Mouse (Mus musculus) embryonic facial prominence, embryonic 13.5 days (tissue): ENCODE measurements around the gene Wdr54. TPM values are rescaled to one million over a fixed set of nuclear protein-coding genes. Genes with fewer than 3 reads are reported as not detected.
"Not testable (repeated sequence)": the region's sequence is repeated elsewhere in the genome, so short reads cannot be mapped to it uniquely, and the experiment has no call there.

ENCODE experiments used
- ATAC-seq: fragments of 200-750 bp; cut with Nextera tagmentation; 2 replicates; pipeline ENCODE4 v1.8.0; 2017; ENCODE audit warnings: low read depth; ENCODE audit not compliant: insufficient number of reproducible peaks, insufficient read depth, low FRiP score, low TSS enrichment
- H3K27ac ChIP-seq: fragments of 300-500 bp; sonication (generic); 2 replicates; pipeline ENCODE4 v1.5.1; 2015; ENCODE audit warnings: moderate library complexity, mild to moderate bottlenecking, inconsistent platforms
- H3K27me3 ChIP-seq: fragments of 300-500 bp; sonication (generic); 2 replicates; pipeline ENCODE4 v1.6.1; 2015; ENCODE audit warnings: mild to moderate bottlenecking, inconsistent platforms
- H3K36me3 ChIP-seq: fragments of 300-500 bp; sonication (generic); 2 replicates; pipeline ENCODE4 v1.6.1; 2015; ENCODE audit warnings: mild to moderate bottlenecking, inconsistent platforms
- H3K4me1 ChIP-seq: fragments of 300-500 bp; sonication (generic); 2 replicates; pipeline ENCODE4 v1.6.1; 2015; ENCODE audit warnings: inconsistent platforms
- H3K4me2 ChIP-seq: fragments of 300-500 bp; sonication (generic); 2 replicates; pipeline ENCODE4 v1.6.1; 2015; ENCODE audit warnings: moderate library complexity, mild to moderate bottlenecking, inconsistent platforms
- H3K4me3 ChIP-seq: fragments of 300-500 bp; sonication (generic); 2 replicates; pipeline ENCODE4 v1.5.1; 2015; ENCODE audit warnings: mild to moderate bottlenecking, inconsistent platforms
- H3K9ac ChIP-seq: fragments of 300-500 bp; sonication (generic); 2 replicates; pipeline ENCODE4 v1.6.1; 2015; ENCODE audit warnings: mild to moderate bottlenecking, inconsistent platforms
- H3K9me3 ChIP-seq: fragments of 300-500 bp; sonication (generic); 2 replicates; pipeline ENCODE4 v1.6.1; 2016; ENCODE audit warnings: inconsistent platforms
- WGBS: fragments of 180-500 bp; shearing (Covaris S2); methylation state at CpG from one replicate; pipeline ENCODE4 v1.1.7; 2015; ENCODE audit warnings: mixed read lengths; 5-methylcytosine and 5-hydroxymethylcytosine counted together
- polyA plus RNA-seq: library from polyadenylated mRNA; unstranded; fragments of >200 nt; fragmentation: Nextera tagmentation; extraction: Ambion mirVana; gene quantifications from 2 replicates; pipeline ENCODE4 v1.2.1, GENCODE M21; 2015

Gene Wdr54
- polyA plus RNA-seq, 1 experiment from 2014 or later = 7.1 TPM

- WGBS = 74% methylated on average over 8 of the region's 8 CpGs
- Histone ChIP-seq H3K9me3 (no peaks in the 10 kb centered on the region), H3K4me2 (no peak overlapping the region), H3K9ac (no peak overlapping the region), H3K27ac (no peak overlapping the region), H3K4me3 (no peak overlapping the region), H3K36me3 (peaks cover 14% of the 10 kb centered on the region; the same call in 1 of the 2 replicates), H3K27me3 (no peaks in the 10 kb centered on the region), H3K4me1 (peaks cover 16% of the 10 kb centered on the region)
- ATAC-seq = no peak
These were observed 19.8 kb upstream of the Wdr54 start for GRCm38 (mm10) chr6:83175996-83176395.

- WGBS = 65% methylated on average over 9 of the region's 9 CpGs
These were observed 16.2 kb upstream of the Wdr54 start for GRCm38 (mm10) chr6:83172240-83172920.

GRCm38 (mm10) chr6:83171063-83171462, 14.9 kb upstream of the Wdr54 start:
- no peak overlapping the region for H3K4me3 ChIP-seq
- H3K27me3 ChIP-seq = no peaks in the 10 kb centered on the region
- 0 out of 2 replicates have a peak overlapping the region, but pooled peaks have one; percentile 0 for H3K9ac ChIP-seq
- H3K36me3 ChIP-seq = 0 out of 2 replicates have a peak, but pooled peaks cover 5% of the 10 kb centered on the region
- no peak overlapping the region for H3K4me2 ChIP-seq
- no peaks in the 10 kb centered on the region for H3K9me3 ChIP-seq
- no peak for ATAC-seq
- no peak overlapping the region for H3K27ac ChIP-seq
- WGBS = 69% methylated on average over 5 of the region's 5 CpGs
- H3K4me1 ChIP-seq = peaks cover 13% of the 10 kb centered on the region

More at GRCm38 (mm10) chr6:83172240-83172920, 16.2 kb upstream of the Wdr54 start:
- H3K27ac ChIP-seq = no peak overlapping the region
- no peak overlapping the region for H3K4me3 ChIP-seq
- peaks cover 14% of the 10 kb centered on the region; the same call in 1 of the 2 replicates for H3K36me3 ChIP-seq
- H3K27me3 ChIP-seq = no peaks in the 10 kb centered on the region
- H3K4me1 ChIP-seq = peaks cover 3% of the 10 kb centered on the region
- H3K9ac ChIP-seq = 0 out of 2 replicates have a peak overlapping the region, but pooled peaks have one; percentile 2
- H3K9me3 ChIP-seq = no peaks in the 10 kb centered on the region
- no peak for ATAC-seq
- H3K4me2 ChIP-seq = no peak overlapping the region

- H3K9ac ChIP-seq = no peak overlapping the region
- WGBS = 87% methylated on average over 5 of the region's 5 CpGs
- no peak for ATAC-seq
- H3K4me3 ChIP-seq = no peak overlapping the region
- no peaks in the 10 kb centered on the region for H3K9me3 ChIP-seq
- no peaks in the 10 kb centered on the region for H3K36me3 ChIP-seq
- H3K27ac ChIP-seq = no peak overlapping the region
- H3K4me2 ChIP-seq = no peak overlapping the region
- peaks cover 16% of the 10 kb centered on the region for H3K4me1 ChIP-seq
- H3K27me3 ChIP-seq = no peaks in the 10 kb centered on the region
These were observed 13.7 kb upstream of the Wdr54 start for GRCm38 (mm10) chr6:83169872-83170271.

- Histone ChIP-seq H3K4me3 (peak overlapping the region; percentile 84), H3K4me1 (peaks cover 31% of the 10 kb centered on the region), H3K9me3 (no peaks in the 10 kb centered on the region), H3K27me3 (peaks cover 18% of the 10 kb centered on the region), H3K27ac (peak overlapping the region; percentile 82), H3K9ac (peak overlapping the region; percentile 91), H3K4me2 (peak overlapping the region; percentile 78), H3K36me3 (no peaks in the 10 kb centered on the region)
- WGBS = under 1% methylated on average over 12 of the region's 12 CpGs
- ATAC-seq = no peak
These were observed 10.0 kb upstream of the Wdr54 start for GRCm38 (mm10) chr6:83166243-83166630.

GRCm38 (mm10) chr6:83165607-83166242, 9.5 kb upstream of the Wdr54 start, which contains the start of gene Dctn1:
Gene Dctn1 (plus strand): TSS chr6:83165920.
- WGBS = under 1% methylated on average over 58 of the region's 58 CpGs
- Histone ChIP-seq H3K9me3 (no peaks in the 10 kb centered on the region), H3K4me1 (peaks cover 34% of the 10 kb centered on the region), H3K4me2 (peak within 1 kb of the TSS; percentile 78), H3K4me3 (peak within 1 kb of the TSS; percentile 84), H3K27ac (peak within 1 kb of the TSS; percentile 82), H3K9ac (peak within 1 kb of the TSS; percentile 91), H3K36me3 (no peaks in the 10 kb centered on the region), H3K27me3 (peaks cover 23% of the 10 kb centered on the region)
- peak; percentile 85 for ATAC-seq

- peak overlapping the region; percentile 84 for H3K4me3 ChIP-seq
- peak overlapping the region; percentile 91 for H3K9ac ChIP-seq
- H3K4me2 ChIP-seq = peak overlapping the region; percentile 78
- H3K27me3 ChIP-seq = peaks cover 29% of the 10 kb centered on the region
- 6% methylated on average over 6 of the region's 6 CpGs for WGBS
- no peaks in the 10 kb centered on the region for H3K9me3 ChIP-seq
- H3K27ac ChIP-seq = peak overlapping the region; percentile 82
- ATAC-seq = 0 out of 2 replicates have a peak, but pooled peaks have one; percentile 1
- peaks cover 34% of the 10 kb centered on the region for H3K4me1 ChIP-seq
- H3K36me3 ChIP-seq = no peaks in the 10 kb centered on the region
These were observed 8.9 kb upstream of the Wdr54 start for GRCm38 (mm10) chr6:83165026-83165606.

GRCm38 (mm10) chr6:83162701-83163100, 6.5 kb upstream of the Wdr54 start:
- peak overlapping the region; percentile 67 for H3K9ac ChIP-seq
- no peaks in the 10 kb centered on the region for H3K9me3 ChIP-seq
- WGBS = 0% methylated on average over 8 of the region's 8 CpGs
- ATAC-seq = no peak
- peak overlapping the region; percentile 83 for H3K4me2 ChIP-seq
- H3K4me1 ChIP-seq = peaks cover 34% of the 10 kb centered on the region
- H3K36me3 ChIP-seq = no peaks in the 10 kb centered on the region
- H3K4me3 ChIP-seq = peak overlapping the region; percentile 47
- peaks cover 32% of the 10 kb centered on the region for H3K27me3 ChIP-seq
- H3K27ac ChIP-seq = no peak overlapping the region

GRCm38 (mm10) chr6:83161921-83162641, 5.9 kb upstream of the Wdr54 start:
- Histone ChIP-seq H3K4me3 (peak overlapping the region; percentile 47), H3K36me3 (no peaks in the 10 kb centered on the region), H3K27ac (no peak overlapping the region), H3K27me3 (peaks cover 32% of the 10 kb centered on the region), H3K9me3 (no peaks in the 10 kb centered on the region), H3K4me1 (peaks cover 29% of the 10 kb centered on the region), H3K9ac (peak overlapping the region; percentile 67), H3K4me2 (peak overlapping the region; percentile 83)
- no peak for ATAC-seq
- under 1% methylated on average over 49 of the region's 49 CpGs for WGBS

- WGBS = 5% methylated on average over 19 of the region's 19 CpGs
These were observed 5.2 kb upstream of the Wdr54 start for GRCm38 (mm10) chr6:83161442-83161841.

GRCm38 (mm10) chr6:83159456-83159855, 3.3 kb upstream of the Wdr54 start:
- not testable (repeated sequence) for ATAC-seq, H3K9me3 ChIP-seq
- 23% methylated on average over 3 of the region's 3 CpGs for WGBS

More at GRCm38 (mm10) chr6:83161442-83161841, 5.2 kb upstream of the Wdr54 start:
- peaks cover 32% of the 10 kb centered on the region for H3K27me3 ChIP-seq
- H3K9ac ChIP-seq = peak overlapping the region; percentile 67
- H3K36me3 ChIP-seq = no peaks in the 10 kb centered on the region
- no peak for ATAC-seq
- H3K4me3 ChIP-seq = peak overlapping the region; percentile 47
- no peaks in the 10 kb centered on the region for H3K9me3 ChIP-seq
- peaks cover 24% of the 10 kb centered on the region for H3K4me1 ChIP-seq
- no peak overlapping the region for H3K27ac ChIP-seq
- H3K4me2 ChIP-seq = peak overlapping the region; percentile 83

More at GRCm38 (mm10) chr6:83159456-83159855, 3.3 kb upstream of the Wdr54 start:
- not testable (repeated sequence) for H3K4me2 ChIP-seq, H3K36me3 ChIP-seq, H3K9ac ChIP-seq, H3K27ac ChIP-seq, H3K4me3 ChIP-seq
- peaks cover 34% of the 10 kb centered on the region for H3K4me1 ChIP-seq
- peaks cover 32% of the 10 kb centered on the region for H3K27me3 ChIP-seq
